Mouse (Mus musculus) liver, embryonic 13.5 days (tissue): ENCODE measurements around the gene Zkscan6. TPM values are rescaled to one million over a fixed set of nuclear protein-coding genes. Genes with fewer than 3 reads are reported as not detected.

Experiments used
- polyA plus RNA-seq: library from polyadenylated mRNA; unstranded; fragments of >200 nt; fragmentation: Nextera tagmentation; extraction: Ambion mirVana; gene quantifications from 2 replicates; pipeline ENCODE4 v1.2.1, GENCODE M21; 2015

Zkscan6 gene
- polyA plus RNA-seq, 1 experiment from 2014 or later = 6.8 TPM

Other genes starting within 250 kb of the Zkscan6 start
- gene Map2k4, start 18.9 kb upstream of the Zkscan6 start, polyA plus RNA-seq = 35.3 and 42.9 TPM in 2 replicates